Mouse (Mus musculus): Measurements from ENCODE around the gene Plbd2.

- TF ChIP-seq CTCF (IDR thresholded peaks at IDR 0.05; ENCODE audit: low read depth) (no peak), EP300 (IDR thresholded peaks at IDR 0.05; ENCODE audit: low read depth) (no peak)
Observed at GRCm38 (mm10) chr5:120534686-120535075, 31.3 kb upstream of the Plbd2 start.

Data from liver, embryonic 14.5 days (tissue).